Mouse (Mus musculus): Measurements from ENCODE around the gene Hk1.
A peak's percentile ranks its signal among the peaks of the same experiment; 100 is the strongest.

Gene Hk1

GRCm38 (mm10) chr10:62220732-62221514, 158.8 kb downstream of the Hk1 start:
- DNase-seq: peak; percentile 50 to 58
